Mouse (Mus musculus): ENCODE measurements around the gene Cemip2. TPM values are rescaled to one million over a fixed set of nuclear protein-coding genes. Genes with fewer than 3 reads are reported as not detected.

Cemip2 gene
- total and polyA plus RNA-seq, 3 experiments, result 3.7 to 21.6 (median 16.4) TPM

- DNase-seq, result peak; percentile 60
These were observed 36.4 kb downstream of the Cemip2 start for GRCm38 (mm10) chr19:21814433-21815020.

- DNase-seq, result no peak
These were observed 38.1 kb downstream of the Cemip2 start for GRCm38 (mm10) chr19:21816260-21816659.

- no peak for DNase-seq
These were observed 40.0 kb downstream of the Cemip2 start for GRCm38 (mm10) chr19:21818021-21818725.

- DNase-seq, result peak; percentile 51
These were observed 41.4 kb downstream of the Cemip2 start for GRCm38 (mm10) chr19:21819585-21819984.

- no peak for DNase-seq
These were observed 42.0 kb downstream of the Cemip2 start for GRCm38 (mm10) chr19:21820126-21820525.

DNA sequence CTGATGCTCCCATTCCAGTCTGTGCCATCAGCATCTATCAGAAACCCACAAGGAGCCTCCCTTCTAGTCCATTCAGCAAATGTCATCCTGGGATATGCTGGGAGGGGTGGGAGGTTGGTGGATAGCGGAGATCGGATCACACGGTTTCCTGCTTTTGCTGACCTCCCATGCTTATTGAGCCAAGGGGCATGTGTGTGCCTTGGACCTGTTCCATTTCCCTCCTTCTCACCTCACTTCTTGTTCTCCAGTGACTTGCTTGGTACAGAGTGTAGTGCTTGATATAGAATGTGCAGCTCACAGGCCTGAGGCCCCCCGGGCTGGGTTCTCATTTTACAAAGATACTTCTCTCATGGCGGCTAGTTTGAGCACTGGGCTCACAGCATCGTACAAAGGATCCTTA is 43.7 kb downstream of the Cemip2 start:
- DNase-seq, result peak; percentile 31

DNA sequence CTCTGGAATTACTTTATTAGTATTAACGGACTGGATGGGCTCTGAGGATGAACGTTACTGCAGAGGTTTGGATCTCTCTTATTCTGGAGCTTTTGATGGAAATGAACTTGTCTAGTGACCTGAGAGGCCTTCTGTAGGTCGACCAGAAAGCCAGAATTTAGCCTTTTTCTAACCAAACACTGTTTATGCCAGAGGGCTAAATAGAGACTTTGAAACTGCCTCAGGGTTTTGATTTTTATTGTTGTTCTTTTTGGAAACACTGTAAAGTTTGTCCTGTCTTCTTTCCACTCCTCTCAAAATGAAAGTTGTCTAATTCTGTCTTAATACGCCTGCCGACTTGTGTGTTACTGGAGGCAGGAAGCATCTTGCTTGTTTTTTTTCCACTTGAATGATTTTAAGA is 46.0 kb downstream of the Cemip2 start:
- no peak for DNase-seq

- no peak for DNase-seq
These were observed 47.2 kb downstream of the Cemip2 start for GRCm38 (mm10) chr19:21825128-21825885.

GRCm38 (mm10) chr19:21833416-21833992 is 55.4 kb downstream of the Cemip2 start:
- DNase-seq, result no peak

DNA sequence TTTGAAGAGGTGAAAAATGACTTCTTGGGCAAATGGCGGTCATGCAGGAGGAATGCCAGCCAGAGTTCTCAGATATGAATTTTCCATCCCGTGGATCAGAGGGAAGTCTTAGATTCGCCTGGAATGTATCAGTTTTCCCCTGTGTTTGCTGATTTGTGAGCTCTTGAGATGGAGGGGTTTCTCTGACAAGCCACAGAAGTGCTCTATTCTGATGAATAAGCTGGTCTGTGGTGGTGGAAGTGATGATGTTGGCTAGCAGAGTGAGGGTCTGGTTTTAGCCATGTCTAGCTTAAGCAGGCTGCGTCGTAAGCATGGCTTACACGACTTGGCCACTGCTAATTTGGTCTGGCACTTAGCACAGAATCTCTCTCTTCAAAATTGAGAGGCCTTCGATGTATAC is 56.8 kb downstream of the Cemip2 start:
- DNase-seq, result no peak

- no peak for DNase-seq
These were observed 72.6 kb downstream of the Cemip2 start for GRCm38 (mm10) chr19:21850721-21851120.

GRCm38 (mm10) chr19:21854526-21855228 is 76.5 kb downstream of the Cemip2 start:
- DNase-seq, result no peak

DNA sequence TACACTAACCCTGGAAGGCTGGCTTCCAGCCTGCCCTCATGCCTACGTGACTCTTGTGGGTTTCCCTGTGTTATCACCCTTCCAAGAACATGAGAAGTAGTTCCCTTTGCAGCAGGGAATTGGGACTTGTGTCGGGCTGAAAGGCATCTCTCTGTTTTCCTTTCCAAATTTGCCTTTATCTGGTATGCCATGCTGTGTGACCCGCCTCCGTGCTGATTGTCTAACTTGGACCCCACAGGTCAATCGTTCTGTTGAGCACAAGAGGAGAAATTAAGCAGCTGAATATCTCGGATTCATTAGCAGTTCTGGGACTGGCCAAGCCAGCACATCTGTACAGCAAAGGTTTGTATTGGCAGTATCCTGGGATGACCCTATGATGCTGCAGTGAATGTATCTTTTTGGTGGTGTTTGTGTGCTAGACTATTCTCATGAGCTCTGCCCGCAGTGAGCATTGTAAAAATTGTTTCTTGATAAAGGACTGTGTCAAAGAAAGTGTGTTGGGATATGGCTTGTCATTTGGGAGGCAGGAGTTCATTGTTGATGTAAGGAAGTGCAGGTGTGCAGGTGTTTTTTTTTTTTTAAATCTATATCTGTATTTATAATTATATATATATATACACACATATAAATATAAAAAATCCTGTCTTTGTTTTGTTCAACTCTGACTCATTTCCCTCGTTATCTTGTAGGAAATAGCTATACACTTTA is 77.4 kb downstream of the Cemip2 start:
- DNase-seq, result no peak

GRCm38 (mm10) chr19:21858846-21859521 is 80.8 kb downstream of the Cemip2 start:
- DNase-seq, result no peak

DNA sequence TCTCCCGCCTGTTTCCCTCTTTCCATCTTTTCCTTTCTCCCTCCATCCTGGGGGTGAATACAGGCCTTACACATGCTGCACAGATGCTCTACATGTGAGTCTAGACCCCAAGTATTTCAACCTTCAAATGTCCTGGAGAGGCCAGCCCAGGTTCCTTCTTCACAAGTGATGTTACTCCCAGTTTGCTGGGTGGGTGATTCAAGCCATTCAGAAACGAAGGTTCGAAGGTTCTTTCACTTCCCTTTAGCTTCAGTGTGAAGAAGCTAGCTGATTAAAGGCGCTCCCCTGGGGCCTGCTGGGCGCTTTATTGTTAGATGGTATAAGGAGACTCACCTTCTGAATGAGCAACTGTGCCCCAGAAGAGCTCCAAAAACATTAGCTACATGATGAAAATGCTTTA is 82.0 kb downstream of the Cemip2 start:
- no peak for DNase-seq

- no peak for DNase-seq
These were observed 82.8 kb downstream of the Cemip2 start for GRCm38 (mm10) chr19:21860894-21861293.

GRCm38 (mm10) chr19:21862289-21862990 is 84.3 kb downstream of the Cemip2 start:
- DNase-seq, result no peak

DNA sequence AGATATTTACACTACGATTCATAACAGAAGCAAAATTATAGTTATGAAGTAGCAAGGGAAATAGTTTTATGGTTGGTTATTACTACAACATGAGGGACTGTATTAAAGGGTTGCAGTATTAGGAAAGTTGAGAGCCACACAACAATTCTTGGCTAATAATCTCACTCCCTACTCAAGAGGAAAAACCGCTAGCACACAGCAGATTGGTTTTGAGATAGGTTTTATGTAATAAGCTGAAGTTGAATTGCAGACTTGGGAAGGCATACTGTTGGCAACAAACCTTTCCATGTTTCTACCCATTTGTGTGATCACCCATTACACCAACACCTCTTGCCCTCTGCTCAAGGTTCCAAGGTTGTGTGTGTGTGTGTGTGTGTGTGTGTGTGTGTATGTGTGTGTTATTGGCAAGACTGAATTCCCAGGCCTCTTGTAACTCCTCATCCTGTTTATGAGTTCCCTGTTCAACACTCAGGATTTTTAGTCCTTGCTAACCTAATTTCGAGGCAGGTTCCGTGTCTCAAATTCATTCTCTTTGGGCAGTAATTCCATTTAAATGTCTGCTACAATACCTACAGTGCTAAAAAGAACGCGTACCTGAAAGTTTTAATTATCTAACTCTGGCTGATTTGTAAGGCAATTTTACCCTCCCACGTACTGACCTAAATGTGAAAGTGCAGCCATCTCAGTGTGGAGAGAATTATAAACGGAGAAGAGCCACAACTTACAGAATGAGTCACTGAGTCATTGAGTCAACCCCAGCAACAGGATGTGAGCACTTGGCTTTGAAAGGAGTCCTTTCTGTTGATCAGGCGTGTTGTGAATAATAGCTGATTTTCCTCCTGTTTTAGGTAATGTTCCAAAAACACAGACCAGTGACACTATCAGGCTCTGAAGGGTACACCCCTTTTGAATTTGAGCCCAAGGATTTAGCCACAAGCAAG is 85.1 kb downstream of the Cemip2 start:
- DNase-seq, result no peak

All from adrenal gland, adult 2 months (tissue).